Mouse (Mus musculus): ENCODE data around the gene Fam180a. TPM values are rescaled to one million over a fixed set of nuclear protein-coding genes. Genes with fewer than 3 reads are reported as not detected.

The Fam180a gene
- polyA plus RNA-seq, 1 experiment from 2014 or later, result 1.5 TPM

GRCm38 (mm10) chr6:35354622-35354998 is 28.7 kb upstream of the Fam180a start:
- Histone ChIP-seq H3K4me2 (replicated peaks; ENCODE audit: low read depth) (no peak overlapping the region), H3K4me1 (replicated peaks; ENCODE audit: control insufficient read depth, insufficient read depth, low read length) (no peaks in the 10 kb centered on the region), H3K9me3 (ENCODE audit: control insufficient read depth) (no peaks in the 10 kb centered on the region), H3K36me3 (ENCODE audit: control insufficient read depth, insufficient read depth) (no peaks in the 10 kb centered on the region), H3K27ac (ENCODE audit: low read depth, low read length) (no peak overlapping the region), H3K27me3 (replicated peaks; ENCODE audit: control insufficient read depth, insufficient read depth, low read length) (no peaks in the 10 kb centered on the region), H3K9ac (ENCODE audit: low read depth, low read length) (no peak overlapping the region), H3K4me3 (ENCODE audit: low read depth, low read length) (no peak overlapping the region)
- 33% methylated on average over 6 of the region's 6 CpGs for WGBS
- no peak for ATAC-seq
- no peak for TF ChIP-seq CTCF (IDR thresholded peaks at IDR 0.05; ENCODE audit: low read depth)

DNA sequence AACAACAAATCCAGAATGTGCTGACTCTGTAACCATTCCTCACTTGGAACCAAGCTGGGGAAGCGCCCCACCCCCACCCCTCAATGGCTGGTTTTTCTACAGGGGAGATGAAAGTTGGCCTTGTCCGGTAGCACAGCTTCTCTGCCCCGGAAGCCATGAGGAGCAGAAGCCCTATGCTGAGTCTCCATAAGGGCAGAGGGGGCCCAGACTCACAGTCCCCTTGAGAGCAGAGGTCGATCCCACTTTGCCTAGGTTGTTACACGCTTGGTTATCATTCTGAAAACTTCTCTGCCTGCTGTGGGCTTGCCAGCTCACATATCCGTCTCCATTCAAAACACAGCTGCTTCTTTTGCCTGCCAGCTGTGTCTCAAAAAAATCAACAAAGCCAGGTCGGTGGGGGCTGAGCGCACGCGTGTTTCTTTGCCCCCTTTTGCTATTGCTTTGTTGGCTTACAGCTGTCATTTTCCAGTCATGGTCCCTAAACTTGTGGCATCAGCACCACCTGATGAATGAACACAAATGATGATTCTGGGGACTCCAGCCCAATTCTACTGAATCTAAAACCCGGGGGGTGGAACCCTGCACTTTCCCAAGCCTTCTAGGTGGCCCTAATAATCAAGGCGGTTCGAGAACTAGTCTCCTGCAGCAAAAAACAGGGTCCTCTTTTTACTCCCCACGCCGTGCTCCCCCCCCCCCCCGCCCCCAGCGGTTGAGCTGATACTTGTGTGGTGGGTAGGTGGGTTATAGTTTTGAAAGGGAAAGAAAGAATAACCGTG is 28.1 kb upstream of the Fam180a start:
- Histone ChIP-seq H3K4me1 (replicated peaks; ENCODE audit: control insufficient read depth, insufficient read depth, low read length) (no peaks in the 10 kb centered on the region), H3K36me3 (ENCODE audit: control insufficient read depth, insufficient read depth) (no peaks in the 10 kb centered on the region), H3K9ac (ENCODE audit: low read depth, low read length) (no peak overlapping the region), H3K9me3 (ENCODE audit: control insufficient read depth) (no peaks in the 10 kb centered on the region), H3K4me2 (replicated peaks; ENCODE audit: low read depth) (no peak overlapping the region), H3K27me3 (replicated peaks; ENCODE audit: control insufficient read depth, insufficient read depth, low read length) (no peaks in the 10 kb centered on the region), H3K4me3 (ENCODE audit: low read depth, low read length) (no peak overlapping the region), H3K27ac (ENCODE audit: low read depth, low read length) (no peak overlapping the region)
- ATAC-seq, result no peak
- no peak for TF ChIP-seq CTCF (IDR thresholded peaks at IDR 0.05; ENCODE audit: low read depth)
- 36% methylated on average over 17 of the region's 18 CpGs for WGBS

DNA sequence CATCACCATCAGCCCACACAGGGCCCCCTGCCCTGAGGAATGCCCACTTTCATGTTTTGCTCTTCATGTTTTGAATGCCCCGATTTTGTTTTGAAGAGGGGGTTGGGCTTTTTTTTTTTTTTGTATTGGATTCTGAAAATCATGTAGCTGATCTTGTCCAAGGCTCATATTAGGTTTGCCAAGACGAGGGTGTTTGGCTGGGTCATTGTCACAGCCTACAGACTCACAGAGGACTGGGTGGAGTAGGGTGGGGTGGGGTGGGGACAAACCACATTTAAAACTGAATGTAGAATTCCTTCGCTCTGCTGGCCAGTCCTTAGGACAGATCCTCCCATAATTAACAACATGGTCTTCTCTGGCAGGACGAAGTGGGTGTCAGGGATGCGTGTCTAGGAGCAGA is 27.5 kb upstream of the Fam180a start:
- Histone ChIP-seq H3K4me3 (ENCODE audit: low read depth, low read length) (no peak overlapping the region), H3K9ac (ENCODE audit: low read depth, low read length) (no peak overlapping the region), H3K27ac (ENCODE audit: low read depth, low read length) (no peak overlapping the region), H3K27me3 (replicated peaks; ENCODE audit: control insufficient read depth, insufficient read depth, low read length) (no peaks in the 10 kb centered on the region), H3K4me2 (replicated peaks; ENCODE audit: low read depth) (no peak overlapping the region), H3K4me1 (replicated peaks; ENCODE audit: control insufficient read depth, insufficient read depth, low read length) (no peaks in the 10 kb centered on the region), H3K36me3 (ENCODE audit: control insufficient read depth, insufficient read depth) (no peaks in the 10 kb centered on the region), H3K9me3 (ENCODE audit: control insufficient read depth) (no peaks in the 10 kb centered on the region)
- no peak for TF ChIP-seq CTCF (IDR thresholded peaks at IDR 0.05; ENCODE audit: low read depth)
- no peak for ATAC-seq
- WGBS, result 73% methylated on average over 5 of the region's 5 CpGs

- H3K4me1 ChIP-seq (replicated peaks; ENCODE audit: control insufficient read depth, insufficient read depth, low read length), result no peaks in the 10 kb centered on the region
These were observed 26.9 kb upstream of the Fam180a start for GRCm38 (mm10) chr6:35352867-35353266.

GRCm38 (mm10) chr6:35351826-35352225 is 25.9 kb upstream of the Fam180a start:
- H3K4me2 ChIP-seq (replicated peaks; ENCODE audit: low read depth), result no peak overlapping the region
- H3K4me3 ChIP-seq (ENCODE audit: low read depth, low read length), result no peak overlapping the region
- ATAC-seq, result no peak
- 92% methylated on average over 3 of the region's 3 CpGs for WGBS
- TF ChIP-seq CTCF (IDR thresholded peaks at IDR 0.05; ENCODE audit: low read depth), result no peak
- H3K36me3 ChIP-seq (ENCODE audit: control insufficient read depth, insufficient read depth), result no peaks in the 10 kb centered on the region
- H3K4me1 ChIP-seq (replicated peaks; ENCODE audit: control insufficient read depth, insufficient read depth, low read length), result no peaks in the 10 kb centered on the region
- H3K27ac ChIP-seq (ENCODE audit: low read depth, low read length), result no peak overlapping the region
- H3K9me3 ChIP-seq (ENCODE audit: control insufficient read depth), result no peaks in the 10 kb centered on the region
- H3K27me3 ChIP-seq (replicated peaks; ENCODE audit: control insufficient read depth, insufficient read depth, low read length), result no peaks in the 10 kb centered on the region
- no peak overlapping the region for H3K9ac ChIP-seq (ENCODE audit: low read depth, low read length)

More at GRCm38 (mm10) chr6:35352867-35353266, 26.9 kb upstream of the Fam180a start:
- no peak overlapping the region for H3K4me2 ChIP-seq (replicated peaks; ENCODE audit: low read depth)
- H3K27me3 ChIP-seq (replicated peaks; ENCODE audit: control insufficient read depth, insufficient read depth, low read length), result no peaks in the 10 kb centered on the region
- H3K9ac ChIP-seq (ENCODE audit: low read depth, low read length), result no peak overlapping the region
- 69% methylated on average over 8 of the region's 8 CpGs for WGBS
- no peaks in the 10 kb centered on the region for H3K9me3 ChIP-seq (ENCODE audit: control insufficient read depth)
- no peak overlapping the region for H3K4me3 ChIP-seq (ENCODE audit: low read depth, low read length)
- no peaks in the 10 kb centered on the region for H3K36me3 ChIP-seq (ENCODE audit: control insufficient read depth, insufficient read depth)
- no peak overlapping the region for H3K27ac ChIP-seq (ENCODE audit: low read depth, low read length)
- no peak for TF ChIP-seq CTCF (IDR thresholded peaks at IDR 0.05; ENCODE audit: low read depth)
- no peak for ATAC-seq

- H3K4me2 ChIP-seq (replicated peaks; ENCODE audit: low read depth), result no peak overlapping the region
- no peak overlapping the region for H3K9ac ChIP-seq (ENCODE audit: low read depth, low read length)
- no peak for ATAC-seq
- no peak overlapping the region for H3K4me3 ChIP-seq (ENCODE audit: low read depth, low read length)
- H3K36me3 ChIP-seq (ENCODE audit: control insufficient read depth, insufficient read depth), result no peaks in the 10 kb centered on the region
- H3K27ac ChIP-seq (ENCODE audit: low read depth, low read length), result no peak overlapping the region
- no peaks in the 10 kb centered on the region for H3K27me3 ChIP-seq (replicated peaks; ENCODE audit: control insufficient read depth, insufficient read depth, low read length)
- TF ChIP-seq CTCF (IDR thresholded peaks at IDR 0.05; ENCODE audit: low read depth), result no peak
- WGBS, result 65% methylated on average over 7 of the region's 7 CpGs
- H3K9me3 ChIP-seq (ENCODE audit: control insufficient read depth), result no peaks in the 10 kb centered on the region
- H3K4me1 ChIP-seq (replicated peaks; ENCODE audit: control insufficient read depth, insufficient read depth, low read length), result no peaks in the 10 kb centered on the region
These were observed 23.8 kb upstream of the Fam180a start for GRCm38 (mm10) chr6:35349784-35350183.

All from intestine, postnatal 0 days (tissue).